Mouse (Mus musculus) lung, adult 18-20 months (tissue): ENCODE measurements around the gene Pygo2.
A peak's percentile ranks its signal among the peaks of the same experiment; 100 is the strongest.

Experiments
- DNase-seq, 2 experiments: peaks; one replicate each; pipeline ENCODE4 v3.0.0; 2022; ENCODE audit warnings: mixed read lengths in 2 of 2

The Pygo2 gene

GRCm38 (mm10) chr3:89430171-89431159, at the start of gene Pygo2:
Gene Pygo2, plus strand, starts transcription at chr3:89430214.
- DNase-seq, result peak; percentile 97 to 98

DNA sequence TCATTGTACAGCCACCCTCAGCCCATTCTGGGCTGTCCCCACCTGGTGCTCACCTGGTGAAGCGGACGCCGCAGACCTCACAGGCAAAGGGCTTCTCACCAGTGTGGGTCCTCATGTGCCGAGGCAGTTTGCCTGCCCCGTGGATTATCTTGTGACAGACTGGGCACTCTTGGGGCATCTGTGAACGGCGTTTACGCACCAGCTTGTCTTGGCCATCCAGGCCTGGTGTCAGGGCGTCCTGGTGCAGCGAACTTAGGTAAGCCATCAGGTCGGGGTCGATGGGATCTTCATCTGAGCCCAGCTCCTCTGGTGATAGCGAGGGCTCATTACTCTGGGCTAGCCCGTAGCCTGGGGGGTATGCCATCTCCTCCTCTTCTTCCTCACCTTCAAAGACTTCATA, 49.7 kb upstream of the Pygo2 start:
- DNase-seq, result no peak

- no peak for DNase-seq
Observed at GRCm38 (mm10) chr3:89380711-89381110, 49.3 kb upstream of the Pygo2 start.

- no peak for DNase-seq
Observed at GRCm38 (mm10) chr3:89381233-89381632, 48.8 kb upstream of the Pygo2 start.

DNA sequence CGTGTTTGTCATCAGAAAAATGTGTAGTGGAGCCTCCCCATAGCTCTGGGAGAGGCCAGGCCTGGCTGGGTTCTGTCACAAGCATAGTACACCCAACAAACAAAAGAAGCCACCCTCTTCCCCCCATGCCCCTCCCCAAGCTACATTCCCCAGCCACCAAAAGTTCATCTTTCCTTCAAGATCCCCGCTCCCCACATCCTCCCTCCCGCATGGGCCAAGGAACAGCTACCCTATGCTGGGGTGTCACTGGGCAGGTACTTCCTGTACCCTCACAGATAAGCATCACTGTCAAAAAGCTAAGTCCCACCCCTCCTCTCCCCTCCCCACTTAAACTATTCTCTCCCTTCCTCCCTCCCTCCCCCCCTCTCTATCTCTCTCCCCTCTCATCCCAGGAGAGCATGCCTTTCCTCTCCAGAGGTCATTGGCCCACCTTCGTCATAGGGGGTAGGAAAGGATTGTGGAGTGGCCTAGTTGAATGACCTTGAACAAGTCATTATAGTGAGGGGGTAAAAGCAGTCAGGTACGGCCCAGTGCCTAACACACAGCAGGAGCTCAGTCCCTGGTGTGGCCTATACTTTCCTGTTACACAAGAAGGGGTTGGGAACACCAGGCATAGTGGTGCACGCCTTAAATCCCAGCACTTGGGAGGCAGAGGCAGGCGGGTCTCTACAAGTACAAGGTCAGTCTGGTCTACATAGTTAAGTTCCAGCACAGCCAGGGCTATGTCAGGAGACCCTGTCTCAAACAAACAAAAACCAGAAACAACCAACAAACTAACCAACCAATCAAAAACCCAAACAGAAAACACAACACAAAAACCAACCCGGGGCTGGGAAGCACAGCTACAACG, 47.8 kb upstream of the Pygo2 start:
- no peak for DNase-seq

GRCm38 (mm10) chr3:89382950-89383349, 47.1 kb upstream of the Pygo2 start:
- no peak for DNase-seq

DNA sequence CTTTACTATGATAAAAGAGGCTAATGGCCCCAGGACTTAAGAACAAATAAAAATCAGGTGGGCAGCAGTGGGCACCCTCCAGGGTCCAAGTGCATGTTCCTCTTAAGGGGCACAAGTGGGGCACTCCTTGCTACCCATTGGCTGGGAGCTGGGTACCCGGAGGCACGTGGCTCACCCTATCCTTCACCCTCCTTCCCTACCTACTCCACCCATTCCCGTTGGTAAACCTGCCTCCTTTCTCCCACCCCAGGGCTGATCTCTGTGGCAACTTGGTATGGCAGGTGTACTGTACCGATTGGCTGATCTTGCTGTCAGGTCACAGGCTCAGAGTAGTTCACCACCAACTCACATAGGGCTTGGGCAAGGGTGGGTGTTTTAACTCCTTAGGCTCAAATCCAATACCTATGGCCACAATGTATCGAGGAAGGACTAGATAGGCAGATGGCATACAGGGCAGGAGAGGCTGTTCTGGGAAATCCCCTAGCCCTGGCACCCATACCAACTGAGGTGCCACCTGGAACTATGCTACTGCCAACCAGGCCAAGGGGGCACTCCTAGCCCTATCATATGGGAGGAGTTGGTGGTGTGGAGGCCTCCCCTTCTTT, 46.3 kb upstream of the Pygo2 start:
- DNase-seq, result peak; percentile 49 to 65

DNA sequence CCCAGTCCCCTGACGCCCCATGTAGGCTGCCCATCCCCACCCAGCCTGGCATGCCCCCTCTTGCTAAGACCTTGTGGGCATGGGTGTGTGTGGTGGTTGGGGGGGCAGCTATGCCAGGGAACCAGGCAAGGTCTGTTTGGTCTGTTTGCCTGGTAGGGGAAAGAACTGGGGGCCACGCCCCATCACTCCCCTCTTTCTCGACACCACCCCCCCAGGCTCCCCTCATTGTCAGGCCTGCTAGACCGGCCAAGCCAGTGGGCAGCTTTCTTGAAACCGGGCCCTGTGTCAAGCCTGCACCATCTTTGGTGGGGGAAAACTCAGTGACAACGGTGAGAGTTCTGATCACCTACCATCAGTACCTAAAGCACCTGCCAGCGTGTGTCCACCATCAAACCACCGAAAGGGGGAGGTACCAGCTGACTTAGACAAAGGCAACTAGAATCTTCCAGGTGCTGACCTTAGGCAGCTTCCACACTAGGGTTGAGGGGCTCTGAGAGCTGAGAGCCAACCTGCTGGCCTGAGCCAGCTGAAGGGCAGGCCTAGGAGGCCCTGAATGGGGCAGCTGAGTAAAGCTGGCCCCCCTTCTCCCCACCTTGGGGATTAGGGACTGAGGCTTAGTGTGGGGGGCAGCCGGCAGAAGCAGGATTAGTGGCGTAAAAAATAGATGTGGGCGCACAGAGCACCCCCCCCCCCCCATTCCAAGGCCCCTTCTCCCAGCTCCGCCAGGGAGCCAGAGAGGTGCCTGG, 45.5 kb upstream of the Pygo2 start:
- DNase-seq, result peak; percentile 56 to 70

- no peak for DNase-seq
Observed at GRCm38 (mm10) chr3:89385451-89385850, 44.6 kb upstream of the Pygo2 start.

DNA sequence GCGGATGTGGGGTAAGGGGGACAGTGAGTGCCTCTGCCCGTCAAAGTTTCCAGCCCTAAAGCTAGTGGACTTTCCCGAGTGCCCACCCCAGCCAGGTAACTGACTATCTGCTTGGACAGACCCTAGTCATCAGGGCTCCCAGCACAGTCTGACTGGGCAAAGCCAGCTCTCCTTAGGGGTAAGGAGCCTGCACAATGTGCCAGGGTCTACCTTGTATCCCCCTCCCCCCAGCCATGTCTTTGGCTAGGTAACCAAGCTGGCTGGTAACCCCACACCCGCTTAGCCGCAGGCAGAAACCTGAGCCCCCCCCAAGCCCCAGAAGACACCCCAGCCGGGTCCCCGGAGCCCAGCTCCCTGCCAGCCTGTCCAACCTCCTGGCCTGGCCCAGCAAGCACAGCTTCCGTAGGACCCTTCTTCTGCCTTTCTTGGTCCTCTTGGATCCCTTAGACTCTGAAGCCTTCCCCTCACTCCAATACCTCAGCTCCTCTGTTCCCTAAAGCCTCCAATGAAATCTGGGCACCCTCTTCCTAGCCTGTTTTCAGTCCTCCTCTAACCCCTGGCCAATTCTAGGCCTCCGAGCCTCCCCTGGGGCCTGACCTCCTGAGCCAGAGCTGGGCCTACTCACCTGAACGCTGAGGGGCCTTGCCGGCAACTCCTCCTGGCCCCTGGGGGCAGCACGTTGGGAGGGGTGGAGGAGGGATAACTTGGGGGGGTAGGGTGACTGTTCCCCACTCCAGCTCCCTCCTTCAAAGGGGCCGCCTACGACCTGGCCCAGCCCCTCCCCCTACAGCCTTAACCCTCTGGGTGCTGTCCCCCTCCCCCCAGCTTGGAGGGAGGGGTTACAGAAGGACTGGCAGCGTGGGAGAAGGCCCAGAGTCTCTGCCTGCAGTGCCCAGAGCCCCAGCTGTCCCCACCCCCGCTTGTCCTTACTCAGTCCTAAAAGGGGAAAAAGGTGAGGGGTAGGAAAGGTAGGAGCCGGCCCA, 43.3 kb upstream of the Pygo2 start:
- no peak for DNase-seq

GRCm38 (mm10) chr3:89387632-89388031, 42.4 kb upstream of the Pygo2 start:
- DNase-seq, result peak; percentile 51 to 53

DNA sequence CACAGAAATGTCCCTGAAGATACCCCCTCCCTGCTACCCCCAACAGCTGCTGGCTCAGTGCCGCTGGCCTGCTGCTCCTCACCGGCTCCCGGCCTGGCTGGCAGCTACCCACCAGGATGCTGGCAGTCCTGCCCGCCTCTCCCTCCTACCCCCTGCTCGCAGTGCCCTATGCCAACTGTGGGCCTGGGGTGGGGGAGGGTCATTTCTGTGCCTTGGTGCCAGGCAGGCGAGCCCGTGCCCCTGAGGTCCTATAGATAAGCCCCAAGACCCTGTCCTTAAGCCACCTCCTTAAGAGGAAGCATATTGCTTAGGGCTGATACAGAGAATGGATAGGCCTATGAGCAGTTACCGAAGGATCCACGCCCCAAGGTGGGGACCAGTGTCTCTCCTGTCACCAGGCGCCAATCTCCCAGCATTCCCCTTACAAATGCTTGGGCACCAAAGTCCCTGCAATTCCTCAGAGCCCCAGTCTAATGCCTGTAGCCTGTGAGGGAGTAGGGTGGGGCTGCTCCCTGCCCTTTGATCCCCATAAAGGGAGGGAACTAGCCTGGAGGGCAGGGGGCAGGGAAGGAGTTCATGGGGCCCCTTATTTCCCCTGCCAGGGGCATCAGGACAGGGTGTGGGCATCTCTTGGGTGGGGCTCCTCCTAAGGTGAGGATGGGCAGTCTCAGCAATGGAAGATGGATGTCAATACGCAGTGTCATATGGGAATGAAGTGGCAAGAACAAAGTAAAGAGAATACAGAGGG, 41.7 kb upstream of the Pygo2 start:
- peak; percentile 47 to 48 for DNase-seq

GRCm38 (mm10) chr3:89388901-89389740, 40.9 kb upstream of the Pygo2 start:
- peak in 1 of 2 experiments; percentile 40 for DNase-seq

GRCm38 (mm10) chr3:89390111-89390515, 39.9 kb upstream of the Pygo2 start:
- DNase-seq, result peak; percentile 51 to 58

GRCm38 (mm10) chr3:89390699-89391662, 39.0 kb upstream of the Pygo2 start:
- DNase-seq, result peak in 1 of 2 experiments; percentile 45

DNA sequence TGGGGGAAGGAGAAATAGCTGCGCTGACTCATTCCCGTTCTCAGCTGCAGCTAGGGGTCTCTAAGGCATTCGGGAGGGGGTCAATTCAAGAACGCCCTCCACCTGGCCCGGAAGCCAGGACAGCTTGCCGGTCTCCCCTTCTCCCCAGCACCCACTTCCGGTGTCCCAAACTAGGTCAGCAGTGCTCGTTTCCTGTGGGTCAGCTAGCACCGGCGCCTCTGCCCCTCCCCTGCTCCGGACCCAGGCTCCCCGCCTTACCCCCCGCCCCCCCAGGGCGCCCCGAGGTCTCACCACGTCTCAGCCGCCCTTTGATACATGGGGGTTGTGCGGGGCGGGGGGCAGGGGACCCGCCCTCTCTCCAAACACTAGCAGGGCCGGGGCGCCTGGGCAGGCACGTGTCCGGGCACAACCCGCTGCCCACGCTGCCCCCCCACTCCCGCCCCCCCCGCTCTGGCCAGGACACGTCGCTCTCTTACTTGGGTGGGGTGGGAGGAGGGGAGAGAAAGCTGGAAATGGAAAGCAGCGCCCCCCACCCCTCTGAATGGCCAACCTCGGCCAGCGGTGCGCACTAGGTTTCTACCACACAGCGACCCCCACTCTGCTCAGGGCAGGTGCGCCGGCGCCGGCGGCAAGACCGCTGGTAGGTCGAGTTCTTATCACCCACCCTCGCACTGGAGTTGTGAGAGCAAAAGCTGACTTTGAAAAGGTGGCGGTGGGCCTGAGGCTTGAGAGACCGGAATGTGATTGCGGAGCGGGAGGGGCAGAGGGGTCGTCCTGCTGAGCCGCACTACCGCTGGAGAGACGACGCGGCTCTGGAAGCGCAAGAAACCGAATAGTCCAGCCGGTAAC, 38.1 kb upstream of the Pygo2 start:
- DNase-seq, result peak; percentile 70 to 80

DNA sequence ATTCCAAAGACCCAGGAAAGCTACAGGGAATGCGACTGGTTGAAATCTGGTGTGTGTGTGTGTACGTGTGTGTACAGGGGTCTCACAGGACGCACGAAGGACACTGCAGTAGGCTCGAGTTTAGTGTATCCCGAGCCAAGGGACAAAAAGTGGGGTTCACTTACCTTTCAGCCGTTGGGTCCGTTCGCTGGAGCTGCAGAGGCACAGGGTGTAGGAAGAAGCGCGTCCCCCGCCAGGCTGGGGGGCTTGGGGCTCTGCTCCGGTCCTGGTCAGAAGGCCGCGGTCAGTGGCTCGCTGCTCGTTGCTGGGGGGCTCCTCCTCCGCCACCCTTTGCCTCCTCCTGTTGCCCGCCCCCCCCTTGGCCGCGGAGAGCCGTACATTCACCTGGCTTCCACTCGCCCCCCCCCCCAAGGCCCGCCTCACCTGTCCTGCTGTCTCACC, 37.1 kb upstream of the Pygo2 start:
- DNase-seq, result peak; percentile 59 to 64
